Mouse (Mus musculus) hindbrain, embryonic 11.5 days (tissue): ENCODE measurements around the gene Stk17b. TPM values are rescaled to one million over a fixed set of nuclear protein-coding genes. Genes with fewer than 3 reads are reported as not detected.

Source experiments
- ATAC-seq: fragments of 200-750 bp; cut with Nextera tagmentation; 2 replicates; pipeline ENCODE4 v1.8.0; 2017; ENCODE audit warnings: mild to moderate bottlenecking, moderate TSS enrichment, moderate library complexity; ENCODE audit not compliant: low FRiP score
- DNase-seq: peaks from one replicate; pipeline ENCODE4 v3.0.0-alpha.2; 2015; ENCODE audit warnings: low spot score
- H3K27ac ChIP-seq: fragments of 300-500 bp; sonication (generic); 2 replicates; pipeline ENCODE4 v1.5.1; 2014; ENCODE audit warnings: mild to moderate bottlenecking, low read depth, low read length
- H3K27me3 ChIP-seq: fragments of 300-500 bp; sonication (generic); 2 replicates; pipeline ENCODE4 v1.6.1; 2014; ENCODE audit warnings: mild to moderate bottlenecking, low read length, moderate library complexity, mixed read lengths; ENCODE audit not compliant: control insufficient read depth, insufficient read depth
- H3K36me3 ChIP-seq: fragments of 300-500 bp; sonication (generic); 2 replicates; pipeline ENCODE4 v1.6.1; 2014; ENCODE audit warnings: mild to moderate bottlenecking, low read length, moderate library complexity, mixed read lengths; ENCODE audit not compliant: control insufficient read depth, insufficient read depth
- H3K4me1 ChIP-seq: fragments of 300-500 bp; sonication (generic); replicated peaks from 2 replicates; pipeline ENCODE4 v1.6.1; 2014; ENCODE audit warnings: low read length, mixed read lengths; ENCODE audit not compliant: control insufficient read depth, insufficient read depth
- H3K4me2 ChIP-seq: fragments of 300-500 bp; sonication (generic); replicated peaks from 2 replicates; pipeline ENCODE4 v1.6.1; 2014; ENCODE audit warnings: mild to moderate bottlenecking, low read depth, low read length
- H3K4me3 ChIP-seq: fragments of 300-500 bp; sonication (generic); 2 replicates; pipeline ENCODE4 v1.5.1; 2014; ENCODE audit warnings: low read depth, low read length
- H3K9ac ChIP-seq: fragments of 300-500 bp; sonication (generic); 2 replicates; pipeline ENCODE4 v1.6.1; 2014; ENCODE audit warnings: low read depth, low read length
- H3K9me3 ChIP-seq: fragments of 300-500 bp; sonication (generic); 2 replicates; pipeline ENCODE4 v1.6.1; 2016; ENCODE audit warnings: low read length; ENCODE audit not compliant: control insufficient read depth
- WGBS: fragments of 180-500 bp; shearing (Covaris S2); extraction: QIAGEN DNeasy Blood & Tissue Kit; methylation state at CpG from one replicate; pipeline ENCODE4 v1.1.7; 2014; 5-methylcytosine and 5-hydroxymethylcytosine counted together
- polyA plus RNA-seq: library from polyadenylated mRNA; unstranded; fragments of >200 nt; fragmentation: Nextera tagmentation; extraction: Ambion mirVana; gene quantifications from 2 replicates; pipeline ENCODE4 v1.2.1, GENCODE M21; 2014

The Stk17b gene
- polyA plus RNA-seq, 1 experiment from 2014 or later: 11.1 TPM

GRCm38 (mm10) chr1:53795081-53795480 lies 10.1 kb upstream of the Stk17b start:
- Histone ChIP-seq H3K9ac (no peak overlapping the region), H3K4me1 (no peaks in the 10 kb centered on the region), H3K4me2 (no peak overlapping the region), H3K36me3 (no peaks in the 10 kb centered on the region), H3K27ac (no peak overlapping the region), H3K9me3 (no peaks in the 10 kb centered on the region), H3K4me3 (no peak overlapping the region), H3K27me3 (no peaks in the 10 kb centered on the region)
- ATAC-seq (no peak), DNase-seq (no peak)
- WGBS: 87% methylated on average over 5 of the region's 5 CpGs

DNA sequence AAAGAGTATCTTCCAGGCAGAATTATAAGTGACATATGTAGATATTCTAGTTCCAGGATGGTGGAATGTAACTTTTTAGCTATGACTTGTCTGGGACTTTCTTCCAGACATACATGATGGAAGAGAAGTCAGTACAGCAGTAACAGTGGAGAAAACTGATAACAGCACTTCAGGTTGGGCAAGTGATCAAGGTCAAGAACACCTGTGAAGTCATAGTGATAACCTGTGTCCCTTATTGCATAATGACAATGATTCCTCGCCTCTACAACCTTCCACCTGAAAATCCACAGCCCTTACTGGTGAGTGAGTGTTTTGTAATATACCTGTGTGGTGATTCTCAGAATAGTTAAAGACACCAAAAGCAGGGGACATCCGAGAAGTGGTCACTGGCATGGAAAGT lies 9.3 kb upstream of the Stk17b start:
- Histone ChIP-seq H3K9me3 (no peaks in the 10 kb centered on the region), H3K27ac (no peak overlapping the region), H3K9ac (no peak overlapping the region), H3K4me3 (no peak overlapping the region), H3K36me3 (no peaks in the 10 kb centered on the region), H3K4me1 (no peaks in the 10 kb centered on the region), H3K4me2 (no peak overlapping the region), H3K27me3 (no peaks in the 10 kb centered on the region)
- ATAC-seq: no peak
- DNase-seq: no peak
- 88% methylated on average over 2 of the region's 2 CpGs for WGBS

DNA sequence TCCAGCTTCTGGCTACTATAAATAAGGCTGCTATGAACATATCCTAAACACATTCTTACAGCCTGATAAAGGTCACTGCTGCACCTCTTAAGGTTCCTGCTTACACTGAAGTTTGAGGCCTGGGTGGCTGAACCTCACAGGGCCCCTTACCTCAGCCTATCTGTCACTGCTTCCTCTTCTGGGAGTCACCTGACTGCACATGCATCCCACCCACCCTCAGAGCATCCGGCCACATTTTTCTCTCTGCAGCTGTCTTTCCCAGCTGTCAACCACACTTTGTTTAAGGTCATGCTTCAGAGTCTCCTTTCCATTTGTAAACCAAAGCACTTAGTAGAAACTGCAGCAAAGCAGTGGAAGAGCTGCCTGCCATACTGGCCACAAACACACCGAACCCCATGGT lies 6.3 kb upstream of the Stk17b start:
- Histone ChIP-seq H3K27me3 (no peaks in the 10 kb centered on the region), H3K4me2 (no peak overlapping the region), H3K9ac (no peak overlapping the region), H3K4me3 (no peak overlapping the region), H3K27ac (no peak overlapping the region), H3K4me1 (no peaks in the 10 kb centered on the region), H3K9me3 (no peaks in the 10 kb centered on the region), H3K36me3 (no peaks in the 10 kb centered on the region)
- ATAC-seq: no peak
- 89% methylated on average over 2 of the region's 2 CpGs for WGBS
- DNase-seq: no peak

- H3K36me3 ChIP-seq: no peaks in the 10 kb centered on the region
- no peak overlapping the region for H3K27ac ChIP-seq
- H3K4me1 ChIP-seq: no peaks in the 10 kb centered on the region
These were observed 718 bp downstream of the Stk17b start for GRCm38 (mm10) chr1:53784291-53784720.

DNA sequence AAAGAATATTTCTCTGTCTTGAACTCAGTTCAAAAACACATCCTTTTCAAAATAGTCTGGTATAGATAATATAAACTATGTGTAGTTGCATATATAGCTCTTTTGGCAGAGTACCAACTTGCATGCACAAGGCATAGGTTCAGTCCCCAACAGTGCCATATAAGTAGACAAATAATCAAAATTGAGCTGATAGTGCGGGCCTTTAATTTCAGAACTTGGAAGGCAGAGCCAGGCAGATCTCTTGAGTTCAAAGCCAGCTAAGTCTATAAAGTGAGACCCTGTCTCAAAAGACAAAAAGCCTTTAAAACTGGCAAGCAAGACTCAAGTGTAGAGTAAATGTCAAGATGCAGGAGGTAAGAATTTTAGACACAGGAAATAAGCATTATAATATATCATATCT lies 2.1 kb downstream of the Stk17b start:
- Histone ChIP-seq H3K27me3 (no peaks in the 10 kb centered on the region), H3K27ac (no peak overlapping the region), H3K4me1 (no peaks in the 10 kb centered on the region), H3K9me3 (no peaks in the 10 kb centered on the region), H3K4me2 (no peak overlapping the region), H3K9ac (no peak overlapping the region), H3K4me3 (no peak overlapping the region), H3K36me3 (no peaks in the 10 kb centered on the region)
- ATAC-seq (no peak), DNase-seq (no peak)
- 98% methylated on average over 1 of the region's 1 CpGs for WGBS

More at GRCm38 (mm10) chr1:53784291-53784720, 718 bp downstream of the Stk17b start:
- Histone ChIP-seq H3K9me3 (no peaks in the 10 kb centered on the region), H3K4me3 (peak overlapping the region; percentile 81), H3K27me3 (no peaks in the 10 kb centered on the region), H3K4me2 (peak overlapping the region; percentile 70), H3K9ac (peak overlapping the region; percentile 73)
- ATAC-seq: peak; percentile 4
- WGBS: under 1% methylated on average over 17 of the region's 17 CpGs
- peak; percentile 58 for DNase-seq

DNA sequence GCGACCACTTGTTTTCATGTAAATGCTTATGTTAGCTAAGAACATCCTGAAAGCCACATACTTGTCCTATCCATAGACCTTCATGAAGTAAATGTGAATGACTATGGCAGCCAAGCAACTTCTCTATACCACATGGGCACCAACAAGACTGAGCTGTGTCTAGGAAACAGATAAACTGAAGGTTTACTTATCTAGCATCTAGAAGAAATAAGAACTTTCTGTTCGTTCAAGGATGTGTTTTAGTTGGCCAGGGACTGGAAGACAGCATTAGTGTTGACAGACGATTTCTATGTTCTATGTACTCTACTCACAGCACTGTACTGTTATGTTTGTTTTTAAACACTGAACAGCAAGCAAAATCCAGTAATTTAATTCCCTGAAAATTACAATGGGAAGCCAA lies 2.9 kb downstream of the Stk17b start:
- H3K4me2 ChIP-seq: no peak overlapping the region
- DNase-seq (no peak), ATAC-seq (no peak)
- H3K36me3 ChIP-seq: no peaks in the 10 kb centered on the region
- no peaks in the 10 kb centered on the region for H3K9me3 ChIP-seq
- H3K27ac ChIP-seq: no peak overlapping the region
- H3K4me1 ChIP-seq: no peaks in the 10 kb centered on the region
- 88% methylated on average over 3 of the region's 3 CpGs for WGBS
- H3K4me3 ChIP-seq: no peak overlapping the region
- H3K27me3 ChIP-seq: no peaks in the 10 kb centered on the region
- H3K9ac ChIP-seq: no peak overlapping the region

DNA sequence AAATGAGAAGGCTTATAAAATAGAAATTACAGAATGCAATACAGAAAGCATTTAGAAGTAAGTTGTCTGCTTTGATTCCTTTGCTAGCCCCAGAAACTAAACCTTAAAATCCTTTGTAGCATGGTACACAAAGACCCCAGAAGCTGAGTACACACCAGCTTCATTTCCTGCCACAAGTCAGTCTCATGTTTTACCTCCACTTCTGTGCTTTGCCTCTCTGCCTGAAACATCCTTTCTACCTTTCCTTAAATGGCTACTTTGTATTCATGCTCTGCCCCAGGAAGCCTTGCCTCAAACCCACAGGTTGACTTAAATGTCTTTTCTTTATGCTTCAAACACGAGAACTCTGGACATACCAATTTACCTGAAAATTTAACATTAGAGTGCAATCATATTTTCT lies 3.7 kb downstream of the Stk17b start:
- Histone ChIP-seq H3K9ac (no peak overlapping the region), H3K4me2 (no peak overlapping the region), H3K9me3 (no peaks in the 10 kb centered on the region), H3K27me3 (no peaks in the 10 kb centered on the region), H3K27ac (no peak overlapping the region), H3K4me1 (no peaks in the 10 kb centered on the region), H3K4me3 (no peak overlapping the region), H3K36me3 (no peaks in the 10 kb centered on the region)
- no peak for DNase-seq
- 79% methylated on average over 1 of the region's 1 CpGs for WGBS
- no peak for ATAC-seq

DNA sequence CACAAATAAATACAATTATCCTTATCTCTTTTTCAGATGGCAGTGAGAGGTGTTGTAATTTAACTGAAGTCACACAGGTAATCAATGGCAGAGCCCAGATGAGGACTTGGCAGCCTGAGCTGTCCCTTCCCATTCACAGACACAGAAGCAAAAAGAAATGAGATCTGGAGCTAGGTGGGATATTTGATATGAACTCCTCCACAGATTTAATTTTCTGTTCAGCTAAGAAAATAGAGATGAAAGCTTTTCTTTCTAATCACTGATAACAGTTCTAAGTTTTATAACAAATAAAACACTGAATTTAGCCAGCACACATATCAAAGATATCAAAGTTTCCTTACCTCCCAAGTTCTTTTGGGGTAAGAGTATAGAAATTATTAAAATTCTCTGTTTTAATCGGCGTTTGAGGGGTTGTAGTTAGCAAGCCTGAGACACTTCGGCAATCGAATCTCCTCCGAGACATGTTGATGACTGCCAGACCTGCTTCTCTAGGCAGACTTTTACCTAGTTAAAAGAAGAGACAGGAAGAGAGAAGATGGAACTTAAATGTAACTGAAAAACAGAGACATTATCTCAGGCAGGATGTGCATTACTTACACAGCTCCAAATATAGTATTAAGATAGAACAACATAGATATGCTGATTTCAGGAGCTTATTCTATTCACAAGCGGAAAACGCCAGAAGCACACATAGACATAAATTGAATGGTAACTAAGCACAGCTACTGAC lies 8.7 kb downstream of the Stk17b start:
- no peak for ATAC-seq
- Histone ChIP-seq H3K36me3 (no peaks in the 10 kb centered on the region), H3K4me2 (no peak overlapping the region), H3K9me3 (no peaks in the 10 kb centered on the region), H3K4me1 (no peaks in the 10 kb centered on the region), H3K9ac (no peak overlapping the region), H3K4me3 (no peak overlapping the region), H3K27ac (no peak overlapping the region), H3K27me3 (no peaks in the 10 kb centered on the region)
- no peak for DNase-seq
- 96% methylated on average over 7 of the region's 7 CpGs for WGBS

DNA sequence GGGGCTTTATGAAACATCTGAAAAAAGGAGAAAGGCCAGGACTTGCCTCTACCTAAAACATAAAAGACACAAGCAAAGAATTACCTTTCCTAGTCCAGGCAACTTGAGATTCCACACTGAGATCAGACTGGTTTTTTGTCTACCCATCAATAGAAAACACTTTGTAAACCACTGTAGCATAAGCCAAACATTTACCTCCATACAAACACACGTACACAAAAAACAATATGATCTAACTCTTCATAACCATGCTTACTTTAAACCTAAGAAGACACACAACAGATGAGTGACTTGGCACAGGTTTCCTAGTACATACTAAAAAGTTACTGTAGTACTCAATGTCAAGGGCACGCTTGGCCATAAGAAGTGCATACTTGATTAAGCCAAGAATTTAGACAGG lies 9.5 kb downstream of the Stk17b start:
- no peaks in the 10 kb centered on the region for H3K4me1 ChIP-seq
- H3K9ac ChIP-seq: no peak overlapping the region
- no peak overlapping the region for H3K4me2 ChIP-seq
- H3K9me3 ChIP-seq: no peaks in the 10 kb centered on the region
- DNase-seq: no peak
- no peak overlapping the region for H3K4me3 ChIP-seq
- no peak for ATAC-seq
- 86% methylated on average over 2 of the region's 2 CpGs for WGBS
- no peaks in the 10 kb centered on the region for H3K36me3 ChIP-seq
- no peak overlapping the region for H3K27ac ChIP-seq
- H3K27me3 ChIP-seq: no peaks in the 10 kb centered on the region
